Mouse (Mus musculus) C3H10T1/2 (cell line): Measurements from ENCODE around the gene Gm6377. TPM values are rescaled to one million over a fixed set of nuclear protein-coding genes. Genes with fewer than 3 reads are reported as not detected.

Experiments used
- polyA plus RNA-seq, 2 experiments: library from polyadenylated mRNA; unstranded; fragments of >200 nt; fragmentation: generic; extraction: Trizol; gene quantifications; one replicate each; pipeline ENCODE4 v1.2.1; 2012; ENCODE audit warnings: missing spikeins in 2 of 2

Gm6377 gene
- polyA plus RNA-seq, result not detected

GRCm38 (mm10) chrX:109196468-109196867 is at the start of gene Gm6377:
TSS of gene Gm6377 (plus strand) at chrX:109196756.

Other genes with a start within 250 kb of the Gm6377 start
- 1 to 10 TPM in 1 of 2 experiments, under 1 TPM in 1; 0.96 to 1.6 TPM for gene Hmgn5, start 183.4 kb upstream of the Gm6377 start, polyA plus RNA-seq
- 10 to 100 TPM in 1 of 2 experiments, 1 to 10 TPM in 1; 1.2 to 17.2 TPM for gene Sh3bgrl, start 101.4 kb upstream of the Gm6377 start, polyA plus RNA-seq